Mouse (Mus musculus) bone marrow, adult 2 months (tissue): Measurements from ENCODE around the gene Ddah1. TPM values are rescaled to one million over a fixed set of nuclear protein-coding genes. Genes with fewer than 3 reads are reported as not detected.

Experiments
- H3K27ac ChIP-seq: fragments of 200-500 bp; 2 replicates; pipeline ENCODE4 v1.5.1; 2012; ENCODE audit warnings: low read depth, mild to moderate bottlenecking, control low read depth, inconsistent platforms, low read length; ENCODE audit not compliant: control insufficient read depth, poor library complexity, insufficient read depth
- H3K4me1 ChIP-seq: fragments of 200-500 bp; 2 replicates; pipeline ENCODE4 v1.6.1; 2011; ENCODE audit warnings: low read length; ENCODE audit not compliant: control insufficient read depth, insufficient read depth
- H3K4me3 ChIP-seq: fragments of 200-500 bp; replicated peaks from 2 replicates; pipeline ENCODE3; 2011; ENCODE audit warnings: mild to moderate bottlenecking, low read depth, low read length, control low read depth; ENCODE audit not compliant: control insufficient read depth
- CTCF ChIP-seq: fragments of 200-500 bp; IDR thresholded peaks from 2 replicates; pipeline ENCODE4 v1.5.1; 2011; ENCODE audit warnings: low read length, control low read depth; ENCODE audit not compliant: control insufficient read depth, insufficient read depth
- POLR2A ChIP-seq: fragments of 200-500 bp; IDR thresholded peaks from 2 replicates; pipeline ENCODE4 v1.6.1; 2011; ENCODE audit warnings: low read depth, mild to moderate bottlenecking, control low read depth, low read length, borderline replicate concordance; ENCODE audit not compliant: control insufficient read depth
- WGBS: fragments of 180-500 bp; shearing (Covaris S2); methylation state at CpG from one replicate; pipeline ENCODE4 v1.1.7; 2018; 5-methylcytosine and 5-hydroxymethylcytosine counted together
- polyA plus RNA-seq: library from polyadenylated mRNA; stranded (reverse); fragments of >200 nt; gene quantifications from 2 replicates; pipeline ENCODE4 v1.2.4, GENCODE M21; 2011; ENCODE audit warnings: low replicate concordance; ENCODE audit not compliant: missing spikeins, insufficient read depth, insufficient read length

Ddah1 gene
- polyA plus RNA-seq, result 0.70 and 2.4 TPM in 2 replicates

GRCm38 (mm10) chr3:145758561-145759378, at the start of gene Ddah1:
Gene Ddah1, plus strand, starts transcription at chr3:145758675.
- Histone ChIP-seq H3K4me3 (no peak within 1 kb of the TSS), H3K27ac (no peak within 1 kb of the TSS; the same call in 1 of the 2 replicates), H3K4me1 (no peaks in the 10 kb centered on the region)
- WGBS, result 1% methylated on average over 97 of the region's 97 CpGs
- TF ChIP-seq POLR2A, result no peak
- no peak for TF ChIP-seq CTCF

DNA sequence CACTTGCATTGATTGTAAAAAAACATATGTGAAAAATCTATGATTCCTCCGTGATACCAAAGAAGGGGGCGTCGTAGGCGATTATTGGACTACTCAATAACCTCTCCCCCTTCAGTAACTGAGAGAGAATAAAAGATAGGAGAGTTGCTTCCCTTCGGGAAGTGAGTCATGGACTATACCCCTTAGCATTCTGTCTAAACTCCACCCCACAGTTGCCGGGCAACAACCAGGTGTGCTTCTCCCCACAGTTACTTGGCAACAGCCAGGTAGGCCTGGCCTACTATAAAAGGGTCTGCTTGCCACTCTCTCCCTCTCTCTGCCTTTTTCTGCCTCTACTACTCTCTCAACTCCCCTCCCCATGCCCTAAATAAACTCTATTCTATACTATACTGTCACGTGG, 42.6 kb upstream of the Ddah1 start:
- no peak overlapping the region for H3K4me3 ChIP-seq
- H3K27ac ChIP-seq, result no peak overlapping the region
- TF ChIP-seq POLR2A (no peak), CTCF (no peak)
- 79% methylated on average over 7 of the region's 7 CpGs for WGBS
- H3K4me1 ChIP-seq, result no peaks in the 10 kb centered on the region

DNA sequence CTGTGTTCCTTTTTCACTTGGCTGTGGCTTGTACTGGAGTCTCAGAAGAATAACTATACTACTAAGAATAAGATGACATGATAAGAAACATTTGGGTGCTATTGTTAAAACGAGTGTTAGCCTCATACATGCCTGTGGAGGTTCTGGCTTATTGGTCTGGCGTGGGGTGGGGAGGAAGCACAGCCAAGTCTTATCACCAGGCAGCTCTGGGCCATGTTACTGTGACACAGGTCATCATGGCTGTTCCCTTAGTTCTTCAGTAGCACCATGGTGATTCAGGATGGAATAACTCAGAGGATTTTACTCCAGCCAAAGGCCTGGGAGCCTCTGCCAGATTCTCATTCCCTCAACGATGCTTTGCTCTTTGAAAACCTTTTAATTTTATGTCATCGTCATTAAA, 38.8 kb upstream of the Ddah1 start:
- TF ChIP-seq CTCF, result no peak
- no peak overlapping the region for H3K27ac ChIP-seq
- WGBS, result 66% methylated on average over 4 of the region's 4 CpGs
- no peak overlapping the region for H3K4me3 ChIP-seq
- no peaks in the 10 kb centered on the region for H3K4me1 ChIP-seq

DNA sequence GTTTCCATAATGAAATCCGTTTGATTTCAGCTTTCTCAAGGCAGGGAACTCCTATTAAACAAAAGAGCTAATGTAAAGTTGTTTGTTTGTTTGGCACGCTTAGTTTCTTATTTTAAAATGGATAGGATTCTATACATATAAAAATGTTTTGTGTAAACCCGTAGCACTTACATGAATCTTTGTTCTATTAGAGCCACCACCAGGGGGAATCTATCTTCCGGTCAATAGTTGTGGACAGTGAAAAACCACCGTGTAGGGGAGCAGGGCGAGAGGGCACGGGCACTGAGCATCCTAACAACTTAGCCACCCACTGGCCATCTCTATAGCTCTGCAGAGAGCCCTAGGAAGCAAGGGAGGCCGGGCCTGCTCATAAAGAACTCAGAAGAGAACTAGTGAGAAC, 33.4 kb upstream of the Ddah1 start:
- WGBS, result 78% methylated on average over 8 of the region's 8 CpGs
- no peaks in the 10 kb centered on the region for H3K4me1 ChIP-seq
- H3K27ac ChIP-seq, result no peak overlapping the region
- TF ChIP-seq CTCF, result no peak
- no peak for TF ChIP-seq POLR2A
- no peak overlapping the region for H3K4me3 ChIP-seq

DNA sequence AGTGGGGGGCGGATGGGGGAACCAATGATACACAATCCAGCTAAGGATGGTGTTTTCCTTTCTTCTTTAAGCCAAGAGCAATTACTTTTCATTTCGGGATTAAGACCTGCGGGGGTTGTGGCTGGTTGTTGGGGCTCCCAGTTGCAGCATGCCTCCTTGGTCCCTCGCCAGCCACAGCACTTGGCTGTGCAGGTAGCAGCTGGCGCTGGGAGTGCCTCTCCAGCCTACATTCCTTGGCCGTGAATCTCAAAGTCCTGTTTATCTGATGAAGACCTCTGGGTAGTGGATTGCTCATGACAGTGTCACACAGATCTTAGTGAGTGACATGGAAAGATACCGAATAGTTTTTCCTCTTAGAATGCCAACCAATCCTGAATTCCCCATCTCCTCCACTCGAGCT, 30.1 kb upstream of the Ddah1 start:
- no peak for TF ChIP-seq CTCF
- TF ChIP-seq POLR2A, result no peak
- no peaks in the 10 kb centered on the region for H3K4me1 ChIP-seq
- H3K27ac ChIP-seq, result no peak overlapping the region
- H3K4me3 ChIP-seq, result no peak overlapping the region
- 75% methylated on average over 8 of the region's 8 CpGs for WGBS

GRCm38 (mm10) chr3:145729531-145729930, 28.9 kb upstream of the Ddah1 start:
- 48% methylated on average over 4 of the region's 4 CpGs for WGBS
- Histone ChIP-seq H3K4me3 (no peak overlapping the region), H3K4me1 (no peaks in the 10 kb centered on the region), H3K27ac (no peak overlapping the region)
- TF ChIP-seq CTCF, result no peak
- TF ChIP-seq POLR2A, result no peak

DNA sequence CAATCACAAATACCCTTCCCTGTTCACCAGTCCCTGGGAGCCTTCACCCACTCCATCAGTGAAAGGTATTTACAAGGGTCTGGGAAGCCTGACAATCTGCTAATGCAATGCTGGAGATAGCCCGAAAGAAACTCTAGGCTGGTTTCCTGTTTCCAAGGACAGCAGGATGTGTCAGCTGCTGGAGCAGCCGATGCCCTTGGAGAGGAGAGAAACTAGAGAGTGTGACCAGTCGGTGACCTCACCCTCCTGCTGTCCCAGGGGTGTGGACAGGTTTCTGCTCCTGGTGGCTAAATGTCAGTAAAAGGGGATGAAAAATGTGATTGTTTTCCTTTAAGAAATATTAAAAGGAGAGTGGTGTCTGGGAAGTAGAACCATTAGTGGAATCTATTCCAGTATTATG, 28.4 kb upstream of the Ddah1 start:
- no peaks in the 10 kb centered on the region for H3K4me1 ChIP-seq
- no peak overlapping the region for H3K4me3 ChIP-seq
- no peak overlapping the region for H3K27ac ChIP-seq
- 52% methylated on average over 3 of the region's 3 CpGs for WGBS
- TF ChIP-seq CTCF (no peak), POLR2A (no peak)

DNA sequence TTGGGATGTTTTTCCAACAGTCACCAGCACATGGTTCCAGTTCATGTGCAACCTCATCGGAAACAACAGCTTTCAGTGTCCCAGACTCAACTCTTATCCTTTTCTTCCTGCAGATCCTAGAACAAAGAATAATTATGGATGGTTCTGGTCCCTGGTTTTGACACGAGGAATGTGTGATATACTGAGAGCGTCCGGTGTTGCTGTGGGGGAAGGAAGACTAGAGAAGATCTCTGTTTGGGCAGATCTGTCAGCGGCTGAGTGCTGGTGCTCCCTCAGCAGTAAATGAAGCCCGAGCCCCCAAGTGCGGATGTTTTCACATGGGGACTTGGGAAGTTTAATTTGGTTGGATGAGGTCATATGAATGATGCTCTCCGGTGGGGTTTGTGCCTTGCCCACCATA, 23.6 kb upstream of the Ddah1 start:
- Histone ChIP-seq H3K27ac (no peak overlapping the region), H3K4me1 (no peaks in the 10 kb centered on the region), H3K4me3 (no peak overlapping the region)
- TF ChIP-seq CTCF, result no peak
- no peak for TF ChIP-seq POLR2A
- 86% methylated on average over 8 of the region's 8 CpGs for WGBS
